Mouse (Mus musculus) spleen, adult 2 months (tissue): ENCODE data around the gene Cdcp2. TPM values are rescaled to one million over a fixed set of nuclear protein-coding genes. Genes with fewer than 3 reads are reported as not detected.

Experiments used
- DNase-seq, 2 experiments: peaks; one replicate each; pipeline versions ENCODE4 v3.0.0 to v3.0.0-alpha.2; 2012 to 2021; ENCODE audit warnings: low spot score in 2 of 2, low read depth in 1 of 2
- H3K27ac ChIP-seq: fragments of 200-500 bp; 2 replicates; pipeline ENCODE4 v1.5.1; 2012; ENCODE audit warnings: low read length, inconsistent platforms; ENCODE audit not compliant: insufficient read depth
- H3K27me3 ChIP-seq: fragments of 200-500 bp; 2 replicates; pipeline ENCODE4 v1.6.1; 2012; ENCODE audit warnings: mild to moderate bottlenecking, moderate library complexity, low read length, inconsistent platforms; ENCODE audit not compliant: control insufficient read depth, insufficient read depth
- H3K36me3 ChIP-seq: fragments of 200-500 bp; 2 replicates; pipeline ENCODE4 v1.6.1; 2012; ENCODE audit warnings: mild to moderate bottlenecking, low read length, inconsistent platforms; ENCODE audit not compliant: control insufficient read depth, insufficient read depth
- H3K4me1 ChIP-seq: fragments of 200-500 bp; 2 replicates; pipeline ENCODE4 v1.6.1; 2011; ENCODE audit warnings: inconsistent platforms; ENCODE audit not compliant: control insufficient read depth, insufficient read depth, insufficient read length
- H3K4me3 ChIP-seq: fragments of 200-500 bp; 2 replicates; pipeline ENCODE4 v1.5.1; 2011; ENCODE audit warnings: mild to moderate bottlenecking, inconsistent platforms; ENCODE audit not compliant: insufficient read depth, insufficient read length; ENCODE audit errors: extremely low read depth
- CTCF ChIP-seq: fragments of 200-500 bp; IDR thresholded peaks from 2 replicates; pipeline ENCODE4 v1.5.1; 2011; ENCODE audit warnings: mild to moderate bottlenecking, inconsistent platforms; ENCODE audit not compliant: insufficient read depth, insufficient read length, insufficient replicate concordance; ENCODE audit errors: extremely low read depth
- POLR2A ChIP-seq: fragments of 200-500 bp; IDR thresholded peaks from 2 replicates; pipeline ENCODE4 v1.6.1; 2011; ENCODE audit warnings: low read depth, low read length, inconsistent platforms
- WGBS: fragments of 180-500 bp; shearing (Covaris S2); methylation state at CpG from one replicate; pipeline ENCODE4 v1.1.7; 2018; 5-methylcytosine and 5-hydroxymethylcytosine counted together
- polyA plus RNA-seq: library from polyadenylated mRNA; depleted of rRNA; stranded (reverse); fragments of >200 nt; gene quantifications from 2 replicates; pipeline ENCODE4 v1.2.3, GENCODE M21; 2012

Cdcp2 gene
- polyA plus RNA-seq, 1 experiment: not detected

- no peak for DNase-seq
- Histone ChIP-seq H3K36me3 (no peaks in the 10 kb centered on the region), H3K27me3 (no peaks in the 10 kb centered on the region), H3K4me3 (no peak overlapping the region), H3K4me1 (no peaks in the 10 kb centered on the region), H3K27ac (no peak overlapping the region)
- 93% methylated on average over 6 of the region's 6 CpGs for WGBS
- TF ChIP-seq CTCF (no peak), POLR2A (no peak)
Observed at GRCm38 (mm10) chr4:107120676-107121075, 24.0 kb downstream of the Cdcp2 start.

GRCm38 (mm10) chr4:107121165-107121943 is 24.7 kb downstream of the Cdcp2 start:
- Histone ChIP-seq H3K36me3 (no peaks in the 10 kb centered on the region), H3K27ac (no peak overlapping the region), H3K4me3 (no peak overlapping the region), H3K27me3 (no peaks in the 10 kb centered on the region), H3K4me1 (no peaks in the 10 kb centered on the region)
- 84% methylated on average over 12 of the region's 12 CpGs for WGBS
- no peak for TF ChIP-seq POLR2A
- no peak for TF ChIP-seq CTCF
- no peak for DNase-seq

- Histone ChIP-seq H3K4me1 (no peaks in the 10 kb centered on the region), H3K27ac (no peak overlapping the region), H3K27me3 (no peaks in the 10 kb centered on the region), H3K36me3 (no peaks in the 10 kb centered on the region), H3K4me3 (no peak overlapping the region)
- TF ChIP-seq CTCF (no peak), POLR2A (no peak)
- DNase-seq: no peak
- 84% methylated on average over 7 of the region's 7 CpGs for WGBS
Observed at GRCm38 (mm10) chr4:107124376-107124775, 27.7 kb downstream of the Cdcp2 start.

GRCm38 (mm10) chr4:107125101-107125500 is 28.4 kb downstream of the Cdcp2 start:
- H3K36me3 ChIP-seq: no peaks in the 10 kb centered on the region
- DNase-seq: no peak

GRCm38 (mm10) chr4:107126389-107126788 is 29.7 kb downstream of the Cdcp2 start:
- WGBS: 85% methylated on average over 10 of the region's 10 CpGs
- no peak for DNase-seq
- Histone ChIP-seq H3K36me3 (no peaks in the 10 kb centered on the region), H3K27me3 (no peaks in the 10 kb centered on the region), H3K4me3 (no peak overlapping the region), H3K4me1 (no peaks in the 10 kb centered on the region), H3K27ac (no peak overlapping the region)
- TF ChIP-seq POLR2A (no peak), CTCF (no peak)

More at GRCm38 (mm10) chr4:107125101-107125500, 28.4 kb downstream of the Cdcp2 start:
- no peak overlapping the region for H3K4me3 ChIP-seq
- H3K4me1 ChIP-seq: no peaks in the 10 kb centered on the region
- H3K27ac ChIP-seq: no peak overlapping the region
- no peak for TF ChIP-seq POLR2A
- 50% methylated on average over 5 of the region's 5 CpGs for WGBS
- no peaks in the 10 kb centered on the region for H3K27me3 ChIP-seq

- H3K27me3 ChIP-seq: no peaks in the 10 kb centered on the region
- no peak for DNase-seq
- TF ChIP-seq POLR2A (no peak), CTCF (no peak)
- no peak overlapping the region for H3K4me3 ChIP-seq
- H3K27ac ChIP-seq: no peak overlapping the region
- H3K36me3 ChIP-seq: no peaks in the 10 kb centered on the region
- WGBS: 73% methylated on average over 13 of the region's 13 CpGs
- no peaks in the 10 kb centered on the region for H3K4me1 ChIP-seq
Observed at GRCm38 (mm10) chr4:107126891-107127524, 30.3 kb downstream of the Cdcp2 start.

- Histone ChIP-seq H3K4me3 (no peak overlapping the region), H3K27ac (no peak overlapping the region), H3K27me3 (no peaks in the 10 kb centered on the region), H3K36me3 (no peaks in the 10 kb centered on the region), H3K4me1 (no peaks in the 10 kb centered on the region)
- DNase-seq: no peak
- no peak for TF ChIP-seq POLR2A
- no peak for TF ChIP-seq CTCF
- WGBS: 90% methylated on average over 13 of the region's 13 CpGs
Observed at GRCm38 (mm10) chr4:107127901-107128669, 31.4 kb downstream of the Cdcp2 start.
